Mouse (Mus musculus) MEL (cell line): Measurements from ENCODE around the gene Cenpt.
A peak's percentile ranks its signal among the peaks of the same experiment; 100 is the strongest.

Experiments used
- CHD2 ChIP-seq: IDR thresholded peaks from 2 replicates; pipeline ENCODE4 v1.6.1; 2011; ENCODE audit warnings: low read length, improper control_type of control experiment
- E2F4 ChIP-seq: IDR thresholded peaks from 2 replicates; pipeline ENCODE4 v1.6.1; 2011; ENCODE audit warnings: low read depth, low read length, improper control_type of control experiment, borderline replicate concordance
- EP300 ChIP-seq, 2 experiments: IDR thresholded peaks; 2 replicates each; pipeline ENCODE4 v1.6.1; 2011; ENCODE audit warnings: improper control_type of control experiment in 2 of 2, low read length in 2 of 2, low read depth in 1 of 2, mild to moderate bottlenecking in 1 of 2
- ETS1 ChIP-seq: IDR thresholded peaks from 2 replicates; pipeline ENCODE4 v1.6.1; 2012; ENCODE audit warnings: low read depth, mild to moderate bottlenecking, inconsistent platforms, low read length, improper control_type of control experiment, moderate library complexity
- HCFC1 ChIP-seq: IDR thresholded peaks from 2 replicates; pipeline ENCODE4 v1.6.1; 2012; ENCODE audit warnings: low read depth, mild to moderate bottlenecking, inconsistent platforms, low read length, improper control_type of control experiment, moderate library complexity
- RCOR1 ChIP-seq: IDR thresholded peaks from 2 replicates; pipeline ENCODE4 v1.6.1; 2012; ENCODE audit warnings: low read depth, mild to moderate bottlenecking, inconsistent platforms, low read length, improper control_type of control experiment
- SMC3 ChIP-seq: IDR thresholded peaks from 2 replicates; pipeline ENCODE4 v1.6.1; 2011; ENCODE audit warnings: low read depth, low read length, improper control_type of control experiment
- USF1 ChIP-seq: IDR thresholded peaks from 2 replicates; pipeline ENCODE4 v1.6.1; 2014; ENCODE audit warnings: low read depth, mild to moderate bottlenecking, inconsistent platforms, low read length, improper control_type of control experiment, moderate library complexity
- ZC3H11A ChIP-seq: IDR thresholded peaks from 2 replicates; pipeline ENCODE4 v1.6.1; 2012; ENCODE audit warnings: low read depth, mild to moderate bottlenecking, inconsistent platforms, low read length, improper control_type of control experiment
- ZNF384 ChIP-seq: IDR thresholded peaks from 2 replicates; pipeline ENCODE4 v1.6.1; 2012; ENCODE audit warnings: low read depth, mild to moderate bottlenecking, inconsistent platforms, low read length, improper control_type of control experiment

DNA sequence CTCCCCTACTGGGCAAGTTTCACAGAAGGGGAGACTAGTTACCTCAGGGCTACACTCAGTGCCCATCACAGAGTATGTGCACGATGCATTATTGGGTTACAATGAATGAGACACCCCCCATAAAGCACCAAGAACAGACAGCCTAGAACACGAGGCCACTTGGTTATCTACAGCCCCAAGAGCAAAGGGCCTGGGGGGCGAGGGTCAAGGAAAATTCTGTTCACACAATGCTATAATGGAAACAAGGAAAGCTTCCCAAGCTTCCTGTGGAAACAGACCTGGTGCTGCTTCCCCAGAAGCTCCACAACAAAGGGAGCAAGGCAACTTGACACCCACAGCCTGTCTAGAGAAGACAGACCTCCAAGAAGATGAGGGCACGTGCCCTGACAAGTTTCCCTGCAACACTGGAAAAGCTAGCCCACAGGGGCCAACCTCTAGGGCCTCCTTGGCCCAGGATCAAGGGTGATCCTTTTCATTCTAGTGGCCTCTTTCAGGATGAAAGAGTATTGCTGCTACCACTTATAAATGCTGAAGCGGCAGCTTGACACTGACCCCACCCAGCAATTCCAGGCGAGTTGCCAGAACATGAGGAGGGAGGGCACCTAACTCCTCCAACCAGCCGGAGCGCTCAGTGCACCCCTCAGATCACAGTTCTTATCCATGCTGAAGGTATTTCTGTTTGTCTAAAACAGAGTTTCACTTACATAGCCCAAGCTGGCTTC is 53.8 kb downstream of the Cenpt start:
- no peak for TF ChIP-seq HCFC1
- no peak for TF ChIP-seq ZC3H11A
- TF ChIP-seq USF1 = peak; percentile 23; the same call in 1 of the 2 replicates
- TF ChIP-seq EP300 (IDR thresholded peaks at IDR 0.05; ENCODE audit: low read depth in 1 of 2, low read length in 2 of 2) = peak; percentile 54 to 61
- peak; percentile 39; the same call in 1 of the 2 replicates for TF ChIP-seq RCOR1
- no peak for TF ChIP-seq CHD2
- TF ChIP-seq ETS1 = peak; percentile 64
- TF ChIP-seq SMC3 = no peak
- TF ChIP-seq E2F4 = no peak
- no peak for TF ChIP-seq ZNF384
